Mouse (Mus musculus): ENCODE measurements around the gene Fiz1.
"Not testable (repeated sequence)": the region's sequence is repeated elsewhere in the genome, so short reads cannot be mapped to it uniquely, and the experiment has no call there.

Fiz1 gene

GRCm38 (mm10) chr7:5037467-5037866, 23.0 kb upstream of the Fiz1 start:
- no peak for DNase-seq (ENCODE audit: low spot score)

DNA sequence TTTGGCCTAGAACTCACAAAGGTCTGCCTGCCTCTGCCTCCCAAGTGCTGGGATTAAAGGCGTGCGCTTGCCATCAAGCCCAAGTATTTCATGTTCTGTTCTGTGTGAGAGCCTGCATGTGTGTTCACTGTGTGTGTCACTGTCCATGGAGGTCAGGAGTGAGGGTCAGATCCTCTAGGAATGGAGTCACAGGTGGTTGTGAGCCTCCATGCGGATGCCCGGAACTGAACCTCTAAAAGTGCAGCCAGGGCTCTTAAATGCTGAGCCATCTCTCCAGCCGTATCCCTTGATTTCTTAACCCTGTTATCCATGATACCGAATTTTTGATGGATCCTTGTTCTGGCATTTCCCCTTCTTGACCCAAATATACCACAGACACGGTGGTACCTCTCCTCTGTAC, 22.5 kb upstream of the Fiz1 start:
- no peak for DNase-seq (ENCODE audit: low spot score)

- DNase-seq (ENCODE audit: low spot score), result no peak
Observed at GRCm38 (mm10) chr7:5036136-5036535, 21.6 kb upstream of the Fiz1 start.

GRCm38 (mm10) chr7:5035628-5036027, 21.1 kb upstream of the Fiz1 start:
- DNase-seq (ENCODE audit: low spot score), result no peak

GRCm38 (mm10) chr7:5033818-5034217, 19.3 kb upstream of the Fiz1 start, which contains the start of gene 4632433K11Rik:
Gene 4632433K11Rik, plus strand, starts transcription at chr7:5034118.
- no peak for DNase-seq (ENCODE audit: low spot score)

GRCm38 (mm10) chr7:5031496-5031895, 17.0 kb upstream of the Fiz1 start:
- no peak for DNase-seq (ENCODE audit: low spot score)

GRCm38 (mm10) chr7:5030554-5031275, 16.2 kb upstream of the Fiz1 start:
- DNase-seq (ENCODE audit: low spot score), result no peak

DNA sequence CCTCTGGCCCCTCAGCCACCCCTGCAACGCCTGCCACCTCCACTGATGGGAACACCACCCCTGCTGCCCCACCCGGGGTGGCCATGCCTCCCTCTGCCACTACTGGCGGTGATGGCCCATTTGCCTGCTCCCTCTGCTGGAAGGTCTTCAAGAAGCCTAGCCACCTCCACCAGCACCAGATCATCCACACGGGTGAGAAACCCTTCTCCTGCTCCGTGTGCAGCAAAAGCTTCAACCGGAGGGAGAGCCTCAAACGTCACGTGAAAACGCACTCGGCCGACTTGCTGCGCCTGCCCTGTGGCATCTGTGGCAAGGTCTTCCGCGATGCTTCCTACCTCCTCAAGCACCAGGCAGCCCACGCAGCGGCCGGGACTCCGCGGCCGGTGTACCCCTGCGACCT, 15.4 kb upstream of the Fiz1 start:
- no peak for DNase-seq (ENCODE audit: low spot score)

- no peak for DNase-seq (ENCODE audit: low spot score)
Observed at GRCm38 (mm10) chr7:5029543-5029942, 15.0 kb upstream of the Fiz1 start.

GRCm38 (mm10) chr7:5021197-5021596, 6.7 kb upstream of the Fiz1 start:
- DNase-seq (ENCODE audit: low spot score), result no peak

DNA sequence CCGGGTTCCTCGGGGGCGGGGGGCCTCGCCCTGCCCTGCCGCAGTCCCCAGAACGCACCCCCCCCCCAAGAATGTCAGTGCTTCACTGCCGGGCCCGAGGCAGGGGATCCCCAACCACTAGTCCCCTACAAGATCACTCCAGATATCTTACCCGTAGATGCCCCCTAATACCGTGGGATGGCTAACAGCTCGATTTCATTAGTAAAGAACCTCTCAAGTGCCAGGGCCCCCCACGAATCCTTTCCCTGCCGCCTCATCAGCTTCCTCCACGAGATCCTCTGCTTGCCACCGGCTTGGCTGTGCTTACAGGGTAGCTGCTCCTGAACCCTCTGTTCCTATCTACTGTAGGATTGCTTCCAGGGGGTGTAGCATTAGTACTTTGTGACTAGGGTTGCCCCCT, 6.2 kb upstream of the Fiz1 start:
- DNase-seq (ENCODE audit: low spot score), result no peak

GRCm38 (mm10) chr7:5020000-5020681, 5.6 kb upstream of the Fiz1 start, which contains the start of the genes Zfp865 and Ccdc106:
Gene Zfp865, plus strand, starts transcription at chr7:5020376.
Gene Ccdc106, plus strand, starts transcription at chr7:5020553.
- DNase-seq (ENCODE audit: low spot score), result peak; percentile 93

DNA sequence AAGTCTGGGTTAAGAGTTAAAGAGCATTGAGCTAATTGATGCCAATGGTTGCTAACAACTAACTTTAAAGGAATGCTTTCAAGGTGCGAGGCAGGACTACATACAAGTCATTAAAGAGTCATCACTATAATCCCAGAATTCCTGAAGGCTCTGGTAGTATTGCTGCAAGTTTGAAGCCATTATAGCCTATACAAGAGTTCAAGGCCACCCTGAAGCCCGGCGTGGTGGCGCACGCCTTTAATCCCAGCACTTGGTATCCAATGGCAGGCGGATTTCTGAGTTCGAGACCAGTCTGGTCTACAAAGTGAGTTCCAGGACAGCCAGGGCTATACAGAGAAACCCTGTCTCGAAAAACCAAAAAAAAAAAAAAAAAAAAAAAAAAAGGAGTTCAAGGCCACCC, 5.1 kb upstream of the Fiz1 start:
- not testable (repeated sequence) for DNase-seq (ENCODE audit: low spot score)

GRCm38 (mm10) chr7:5017931-5018330, 3.4 kb upstream of the Fiz1 start:
- DNase-seq (ENCODE audit: low spot score), result no peak

- no peak for DNase-seq (ENCODE audit: low spot score)
Observed at GRCm38 (mm10) chr7:5017352-5017751, 2.9 kb upstream of the Fiz1 start.

DNA sequence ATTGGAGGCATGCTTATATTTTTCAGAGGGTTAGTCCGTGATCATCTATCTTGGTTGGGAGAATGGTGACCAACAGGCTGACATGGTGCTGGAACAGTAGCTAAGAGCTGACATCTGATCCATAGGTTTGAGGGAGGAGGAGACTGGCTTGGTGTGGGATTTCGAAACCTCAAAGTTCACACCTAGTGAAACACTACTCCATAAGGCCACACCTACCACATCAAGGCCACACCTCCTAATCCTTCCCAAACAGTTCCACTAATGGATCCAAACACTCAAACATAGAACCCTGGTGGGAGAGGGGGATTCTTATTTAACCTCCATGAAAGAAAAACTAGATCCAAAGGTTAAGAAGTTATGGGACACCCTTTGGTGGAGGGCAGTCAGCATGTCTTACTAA, 2.4 kb upstream of the Fiz1 start:
- DNase-seq (ENCODE audit: low spot score), result no peak

- DNase-seq (ENCODE audit: low spot score), result no peak
Observed at GRCm38 (mm10) chr7:5016057-5016456, 1.6 kb upstream of the Fiz1 start.

- DNase-seq (ENCODE audit: low spot score), result peak; percentile 84
Observed at GRCm38 (mm10) chr7:5015118-5016001, 863 bp upstream of the Fiz1 start, which contains the start of gene Gm44973. Gene Gm44973, plus strand, starts transcription at chr7:5015496.

GRCm38 (mm10) chr7:5012681-5013513, 1.6 kb downstream of the Fiz1 start:
- DNase-seq (ENCODE audit: low spot score), result no peak

DNA sequence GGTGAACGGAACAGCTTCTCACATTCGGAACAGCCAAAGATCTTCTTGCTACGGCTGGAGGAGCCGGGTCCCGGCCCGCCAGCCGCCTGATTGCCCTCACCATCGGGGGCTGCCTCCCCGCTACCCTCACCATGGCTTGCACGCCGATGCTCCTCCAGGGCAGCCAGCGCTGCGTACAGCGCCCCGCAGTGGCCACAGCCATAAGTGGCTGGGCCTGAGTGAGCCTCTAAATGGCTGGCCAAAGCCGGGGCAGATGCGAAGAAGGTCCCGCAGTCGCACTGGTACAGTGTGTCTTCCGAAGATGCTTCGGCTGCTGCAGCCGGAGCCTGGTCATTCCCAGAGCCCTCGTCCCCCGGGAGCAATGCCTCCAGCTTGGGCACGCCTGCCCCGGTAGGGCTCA, 6.3 kb downstream of the Fiz1 start:
- DNase-seq (ENCODE audit: low spot score), result no peak

DNA sequence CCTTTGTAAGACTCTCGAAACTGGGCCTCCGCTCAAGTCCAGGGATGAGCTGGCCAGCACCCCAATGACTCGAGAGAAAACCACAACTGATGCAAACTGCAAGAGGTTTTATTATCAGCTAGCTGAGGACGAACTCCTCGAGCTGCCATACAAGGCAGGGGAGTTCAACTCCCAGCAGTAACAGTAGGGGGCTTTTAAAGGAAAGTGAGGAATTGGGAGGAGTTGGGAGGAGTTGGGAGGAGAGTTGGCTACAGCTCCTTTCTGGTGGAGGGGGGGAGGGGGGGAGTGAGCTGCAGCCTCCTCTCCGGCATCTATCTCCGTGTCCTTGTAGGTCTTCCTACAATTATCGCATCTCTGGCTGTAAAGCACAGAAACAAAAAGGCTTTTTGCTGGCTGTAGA, 11.6 kb downstream of the Fiz1 start:
- not testable (repeated sequence) for DNase-seq (ENCODE audit: low spot score)

DNA sequence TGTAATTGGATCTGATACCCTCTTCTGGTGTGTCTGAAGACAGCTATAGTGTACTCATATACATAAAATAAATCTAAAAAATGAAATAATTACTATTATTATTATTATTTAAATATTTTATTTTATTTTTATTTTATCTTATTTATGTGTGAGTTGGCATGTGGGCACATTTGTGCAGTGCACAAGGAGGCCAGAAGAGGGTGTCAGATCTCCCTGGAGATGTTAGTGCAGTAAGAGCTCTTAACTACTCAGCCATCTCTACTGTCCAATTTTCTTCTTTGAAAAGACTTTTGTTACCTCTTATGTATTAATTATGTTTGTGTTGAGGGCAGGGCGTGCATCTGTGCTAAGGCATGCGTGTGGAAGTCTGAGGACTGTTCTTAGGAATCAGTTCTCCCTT, 14.6 kb downstream of the Fiz1 start:
- DNase-seq (ENCODE audit: low spot score), result no peak
